Mouse (Mus musculus) kidney, postnatal 0 days (tissue): ENCODE measurements around the gene Pxk. TPM values are rescaled to one million over a fixed set of nuclear protein-coding genes. Genes with fewer than 3 reads are reported as not detected.

ENCODE experiments used
- ATAC-seq: fragments of 200-750 bp; cut with Nextera tagmentation; replicated peaks from 2 replicates; pipeline ENCODE4 v1.8.0; 2017; ENCODE audit warnings: low read depth, moderate number of reproducible peaks, moderate TSS enrichment, moderate library complexity; ENCODE audit not compliant: low FRiP score
- DNase-seq: peaks from one replicate; pipeline ENCODE4 v3.0.0-alpha.2; 2016; ENCODE audit warnings: low spot score
- H3K27ac ChIP-seq: fragments of 300-500 bp; sonication (generic); 2 replicates; pipeline ENCODE4 v1.5.1; 2014; ENCODE audit warnings: mild to moderate bottlenecking
- H3K27me3 ChIP-seq: fragments of 300-500 bp; sonication (generic); 2 replicates; pipeline ENCODE4 v1.6.1; 2014; ENCODE audit warnings: low read length, mixed read lengths; ENCODE audit not compliant: insufficient read depth
- H3K36me3 ChIP-seq: fragments of 300-500 bp; sonication (generic); 2 replicates; pipeline ENCODE4 v1.6.1; 2014; ENCODE audit warnings: low read length, mixed read lengths; ENCODE audit not compliant: insufficient read depth
- H3K4me1 ChIP-seq: fragments of 300-500 bp; sonication (generic); replicated peaks from 2 replicates; pipeline ENCODE4 v1.6.1; 2014; ENCODE audit warnings: antibody characterized with exemption, low read length, mixed read lengths; ENCODE audit not compliant: insufficient read depth
- H3K4me2 ChIP-seq: fragments of 300-500 bp; sonication (generic); 2 replicates; pipeline ENCODE4 v1.6.1; 2014; ENCODE audit warnings: mild to moderate bottlenecking, low read length, moderate library complexity, mixed read lengths
- H3K4me3 ChIP-seq: fragments of 300-500 bp; sonication (generic); replicated peaks from 2 replicates; pipeline ENCODE4 v1.5.1; 2014; ENCODE audit warnings: low read depth, low read length
- H3K9ac ChIP-seq: fragments of 300-500 bp; sonication (generic); 2 replicates; pipeline ENCODE4 v1.6.1; 2014; ENCODE audit warnings: low read depth, low read length
- H3K9me3 ChIP-seq: fragments of 300-500 bp; sonication (generic); replicated peaks from 2 replicates; pipeline ENCODE4 v1.6.1; 2016; ENCODE audit warnings: low read length, inconsistent platforms, mixed read lengths
- CTCF ChIP-seq: IDR thresholded peaks from 2 replicates; pipeline ENCODE4 v1.5.1; 2016; ENCODE audit warnings: antibody characterized with exemption, low read depth, mild to moderate bottlenecking, moderate library complexity
- WGBS: fragments of 180-500 bp; shearing (Covaris S2); extraction: QIAGEN DNeasy Blood & Tissue Kit; methylation state at CpG from one replicate; pipeline ENCODE4 v1.1.7; 2014; 5-methylcytosine and 5-hydroxymethylcytosine counted together
- polyA plus RNA-seq: library from polyadenylated mRNA; unstranded; fragments of >200 nt; fragmentation: Nextera tagmentation; extraction: Ambion mirVana; gene quantifications from 2 replicates; pipeline ENCODE4 v1.2.1, GENCODE M21; 2015

The Pxk gene
- polyA plus RNA-seq, 1 experiment from 2014 or later: 39.4 TPM

- no peak overlapping the region for H3K27ac ChIP-seq
- TF ChIP-seq CTCF: no peak
- peaks cover 29% of the 10 kb centered on the region for H3K36me3 ChIP-seq
- 0 out of 2 replicates have a peak, but pooled peaks cover 9% of the 10 kb centered on the region for H3K4me1 ChIP-seq
- no peak overlapping the region for H3K4me2 ChIP-seq
- ATAC-seq (no peak), DNase-seq (no peak)
- no peak overlapping the region for H3K9ac ChIP-seq
- 91% methylated on average over 1 of the region's 1 CpGs for WGBS
- no peaks in the 10 kb centered on the region for H3K9me3 ChIP-seq
- H3K27me3 ChIP-seq: no peaks in the 10 kb centered on the region
- H3K4me3 ChIP-seq: no peak overlapping the region
These were observed 15.1 kb upstream of the Pxk start for GRCm38 (mm10) chr14:8082949-8083348.

GRCm38 (mm10) chr14:8089016-8089415, 9.0 kb upstream of the Pxk start:
- WGBS: 86% methylated on average over 2 of the region's 2 CpGs
- peaks cover 42% of the 10 kb centered on the region for H3K36me3 ChIP-seq

GRCm38 (mm10) chr14:8092573-8092972, 5.4 kb upstream of the Pxk start:
- TF ChIP-seq CTCF: peak; percentile 69
- H3K9me3 ChIP-seq: no peaks in the 10 kb centered on the region
- no peak overlapping the region for H3K4me3 ChIP-seq
- peaks cover 18% of the 10 kb centered on the region for H3K36me3 ChIP-seq
- H3K27me3 ChIP-seq: no peaks in the 10 kb centered on the region
- no peak overlapping the region for H3K4me2 ChIP-seq
- no peaks in the 10 kb centered on the region for H3K4me1 ChIP-seq
- DNase-seq (peak; percentile 83), ATAC-seq (no peak)
- H3K9ac ChIP-seq: no peak overlapping the region
- H3K27ac ChIP-seq: no peak overlapping the region
- WGBS: 85% methylated on average over 2 of the region's 2 CpGs

More at GRCm38 (mm10) chr14:8089016-8089415, 9.0 kb upstream of the Pxk start:
- TF ChIP-seq CTCF: no peak
- ATAC-seq: no peak
- DNase-seq: no peak
- H3K27me3 ChIP-seq: no peaks in the 10 kb centered on the region
- H3K4me1 ChIP-seq: no peaks in the 10 kb centered on the region
- no peak overlapping the region for H3K4me2 ChIP-seq
- H3K9me3 ChIP-seq: no peaks in the 10 kb centered on the region
- no peak overlapping the region for H3K27ac ChIP-seq
- no peak overlapping the region for H3K4me3 ChIP-seq
- H3K9ac ChIP-seq: no peak overlapping the region

- no peaks in the 10 kb centered on the region for H3K4me1 ChIP-seq
- no peaks in the 10 kb centered on the region for H3K27me3 ChIP-seq
- H3K36me3 ChIP-seq: peaks cover 14% of the 10 kb centered on the region
- no peak overlapping the region for H3K27ac ChIP-seq
- 55% methylated on average over 5 of the region's 5 CpGs for WGBS
- TF ChIP-seq CTCF: no peak
- no peak for DNase-seq
- no peak overlapping the region for H3K4me3 ChIP-seq
- no peak for ATAC-seq
- H3K9ac ChIP-seq: no peak overlapping the region
- H3K4me2 ChIP-seq: no peak overlapping the region
- no peaks in the 10 kb centered on the region for H3K9me3 ChIP-seq
These were observed 4.6 kb upstream of the Pxk start for GRCm38 (mm10) chr14:8093427-8093826.

- DNase-seq (no peak), ATAC-seq (no peak)
- Histone ChIP-seq H3K4me1 (0 out of 2 replicates have a peak, but pooled peaks cover 3% of the 10 kb centered on the region), H3K9ac (no peak overlapping the region), H3K27ac (peak overlapping the region; percentile 39; the same call in 1 of the 2 replicates), H3K36me3 (peaks cover 3% of the 10 kb centered on the region), H3K27me3 (no peaks in the 10 kb centered on the region), H3K4me2 (no peak overlapping the region; the same call in 1 of the 2 replicates), H3K9me3 (no peaks in the 10 kb centered on the region), H3K4me3 (no peak overlapping the region)
- no peak for TF ChIP-seq CTCF
- 43% methylated on average over 3 of the region's 3 CpGs for WGBS
These were observed 3.0 kb upstream of the Pxk start for GRCm38 (mm10) chr14:8094931-8095561.

- H3K36me3 ChIP-seq: no peaks in the 10 kb centered on the region
- H3K27ac ChIP-seq: peak overlapping the region; percentile 39; the same call in 1 of the 2 replicates
- H3K27me3 ChIP-seq: no peaks in the 10 kb centered on the region
- 59% methylated on average over 7 of the region's 7 CpGs for WGBS
- TF ChIP-seq CTCF: no peak
- DNase-seq (peak; percentile 49), ATAC-seq (no peak)
- H3K9me3 ChIP-seq: no peaks in the 10 kb centered on the region
- no peak overlapping the region for H3K4me3 ChIP-seq
- H3K4me2 ChIP-seq: peak overlapping the region; percentile 27; the same call in 1 of the 2 replicates
- 0 out of 2 replicates have a peak, but pooled peaks cover 3% of the 10 kb centered on the region for H3K4me1 ChIP-seq
- no peak overlapping the region for H3K9ac ChIP-seq
These were observed 2.5 kb upstream of the Pxk start for GRCm38 (mm10) chr14:8095562-8095950.

GRCm38 (mm10) chr14:8098687-8098995, 630 bp downstream of the Pxk start:
- Histone ChIP-seq H3K9me3 (no peaks in the 10 kb centered on the region), H3K36me3 (no peaks in the 10 kb centered on the region), H3K9ac (peak overlapping the region; percentile 78), H3K4me3 (peak overlapping the region; percentile 74), H3K4me2 (peak overlapping the region; percentile 79), H3K4me1 (peaks cover 12% of the 10 kb centered on the region), H3K27me3 (no peaks in the 10 kb centered on the region), H3K27ac (peak overlapping the region; percentile 79)
- 5% methylated on average over 5 of the region's 5 CpGs for WGBS
- ATAC-seq: no peak
- DNase-seq: peak; percentile 61
- no peak for TF ChIP-seq CTCF
